Mouse (Mus musculus) spleen, postnatal 36 days (tissue): Measurements from ENCODE around the gene Mtfr1l.

Experiments
- DNase-seq, 2 experiments: peaks; one replicate each; pipeline ENCODE4 v3.0.0; 2022; ENCODE audit warnings: low spot score in 2 of 2, mixed read lengths in 1 of 2

Mtfr1l gene

GRCm38 (mm10) chr4:134489986-134490665 lies 45.1 kb downstream of the Mtfr1l start:
- DNase-seq = no peak

GRCm38 (mm10) chr4:134488211-134488610 lies 47.0 kb downstream of the Mtfr1l start:
- DNase-seq = no peak

GRCm38 (mm10) chr4:134485151-134485900 lies 49.9 kb downstream of the Mtfr1l start:
- no peak for DNase-seq

GRCm38 (mm10) chr4:134484231-134484630 lies 51.0 kb downstream of the Mtfr1l start:
- no peak for DNase-seq

- DNase-seq = no peak
Observed at GRCm38 (mm10) chr4:134483696-134484095, 51.5 kb downstream of the Mtfr1l start.

GRCm38 (mm10) chr4:134483078-134483688 lies 52.0 kb downstream of the Mtfr1l start:
- DNase-seq = no peak

- DNase-seq = no peak
Observed at GRCm38 (mm10) chr4:134482442-134482841, 52.7 kb downstream of the Mtfr1l start.

GRCm38 (mm10) chr4:134481270-134481669 lies 53.9 kb downstream of the Mtfr1l start:
- DNase-seq = no peak

GRCm38 (mm10) chr4:134480864-134481263 lies 54.3 kb downstream of the Mtfr1l start:
- DNase-seq = peak; percentile 66 to 69

- DNase-seq = no peak
Observed at GRCm38 (mm10) chr4:134479839-134480238, 55.3 kb downstream of the Mtfr1l start.

GRCm38 (mm10) chr4:134478031-134478430 lies 57.2 kb downstream of the Mtfr1l start:
- DNase-seq = peak; percentile 84 to 87

- DNase-seq = no peak
Observed at GRCm38 (mm10) chr4:134476899-134477298, 58.3 kb downstream of the Mtfr1l start.
